Mouse (Mus musculus) liver, embryonic 16.5 days (tissue): ENCODE data around the gene Ckmt2. TPM values are rescaled to one million over a fixed set of nuclear protein-coding genes. Genes with fewer than 3 reads are reported as not detected.

ENCODE experiments used
- polyA plus RNA-seq: library from polyadenylated mRNA; unstranded; fragments of >200 nt; fragmentation: Nextera tagmentation; extraction: Ambion mirVana; gene quantifications from 2 replicates; pipeline ENCODE4 v1.2.1, GENCODE M21; 2015

Ckmt2 gene
- polyA plus RNA-seq, 1 experiment from 2014 or later: 3.8 TPM

Other genes with a start within 250 kb of the Ckmt2 start
- 7.4 TPM in 2 replicates for gene Acot12, start 135.4 kb downstream of the Ckmt2 start, polyA plus RNA-seq
- 8.1 and 8.9 TPM in 2 replicates for gene Zcchc9, start 69.2 kb downstream of the Ckmt2 start, polyA plus RNA-seq